Mouse (Mus musculus): ENCODE measurements around the gene Psg29. TPM values are rescaled to one million over a fixed set of nuclear protein-coding genes. Genes with fewer than 3 reads are reported as not detected.

The Psg29 gene
- total RNA-seq (2021): not detected
- long read RNA-seq, experiment 1: 0 reads
- long read RNA-seq, experiment 2: 0 reads

GRCm38 (mm10) chr7:17203177-17203576 lies at the start of gene Psg29:
Psg29 (plus strand) TSS chr7:17203477.
- DNase-seq (ENCODE audit: low spot score): no peak

GRCm38 (mm10) chr7:17155634-17156033 lies 47.6 kb upstream of the Psg29 start:
- DNase-seq (ENCODE audit: low spot score): peak; percentile 7

GRCm38 (mm10) chr7:17156885-17157677 lies 46.2 kb upstream of the Psg29 start:
- no peak for DNase-seq (ENCODE audit: low spot score)

- no peak for DNase-seq (ENCODE audit: low spot score)
Measured at GRCm38 (mm10) chr7:17159011-17159410, 44.3 kb upstream of the Psg29 start.

- DNase-seq (ENCODE audit: low spot score): no peak
Measured at GRCm38 (mm10) chr7:17171827-17172226, 31.4 kb upstream of the Psg29 start.

- DNase-seq (ENCODE audit: low spot score): no peak
Measured at GRCm38 (mm10) chr7:17205530-17206184, 2.4 kb downstream of the Psg29 start.

Other genes with a start within 250 kb of the Psg29 start
- not detected for gene Pnmal1, start 243.8 kb upstream of the Psg29 start, total RNA-seq (2021)
- not detected for gene Gm42372, start 220.4 kb upstream of the Psg29 start, total RNA-seq (2021)
- gene Ccdc8, start 210.8 kb upstream of the Psg29 start, total RNA-seq (2021): under 1 TPM; 0.94 to 0.97 TPM
- 10 to 100 TPM; 62.4 to 63.0 TPM for gene Ppp5c, start 175.6 kb upstream of the Psg29 start, total RNA-seq (2021)
- gene Hif3a, start 141.1 kb upstream of the Psg29 start, total RNA-seq (2021): 1 to 10 TPM in 1 of 2 experiments, under 1 TPM in 1; 0.64 to 1.6 TPM
- under 1 TPM in 1 of 2 experiments, not detected in 1; 0.17 TPM for gene Psg16, start 129.4 kb upstream of the Psg29 start, total RNA-seq (2021)
- not detected for gene Ceacam3, start 53.2 kb upstream of the Psg29 start, total RNA-seq (2021)

All from gastrocnemius, adult 18-20 months (tissue).